Mouse (Mus musculus) liver, adult 2 months (tissue): Measurements from ENCODE around the gene Robo2.

Experiments used
- CTCF ChIP-seq: fragments of 200-500 bp; IDR thresholded peaks from 2 replicates; pipeline ENCODE4 v1.5.1; 2011; ENCODE audit warnings: low read depth, low read length, control low read depth
- POLR2A ChIP-seq: fragments of 200-500 bp; IDR thresholded peaks from 2 replicates; pipeline ENCODE4 v1.6.1; 2011; ENCODE audit warnings: low read length, control low read depth; ENCODE audit not compliant: insufficient read depth; ENCODE audit errors: extremely low read depth

- TF ChIP-seq POLR2A (no peak), CTCF (no peak)
Measured at GRCm38 (mm10) chr16:74274596-74274995, 137.0 kb downstream of the Robo2 start.
